Mouse (Mus musculus): ENCODE results near the gene Ear14. TPM values are rescaled to one million over a fixed set of nuclear protein-coding genes. Genes with fewer than 3 reads are reported as not detected.

Ear14 gene
- polyA plus RNA-seq, 1 experiment from 2014 or later = not detected

Other genes starting within 250 kb of the Ear14 start
- gene Pnp2, start 247.4 kb upstream of the Ear14 start, polyA plus RNA-seq (2016; fragmentation: Nextera tagmentation; extraction: Ambion mirVana) = 0.29 TPM in 1 of 2 replicates, not detected in the other
- not detected in 2 replicates for gene Rnase10, start 195.6 kb upstream of the Ear14 start, polyA plus RNA-seq (2016; fragmentation: Nextera tagmentation; extraction: Ambion mirVana)
- gene Rnase9, start 161.5 kb upstream of the Ear14 start, polyA plus RNA-seq (2016; fragmentation: Nextera tagmentation; extraction: Ambion mirVana) = not detected in 2 replicates
- gene Rnase11, start 153.2 kb upstream of the Ear14 start, polyA plus RNA-seq (2016; fragmentation: Nextera tagmentation; extraction: Ambion mirVana) = not detected in 2 replicates
- not detected in 2 replicates for gene Rnase12, start 145.7 kb upstream of the Ear14 start, polyA plus RNA-seq (2016; fragmentation: Nextera tagmentation; extraction: Ambion mirVana)
- gene Olfr750, start 129.0 kb upstream of the Ear14 start, polyA plus RNA-seq (2016; fragmentation: Nextera tagmentation; extraction: Ambion mirVana) = not detected in 2 replicates
- 17.8 and 18.9 TPM in 2 replicates for gene Rnase4, start 112.3 kb upstream of the Ear14 start, polyA plus RNA-seq (2016; fragmentation: Nextera tagmentation; extraction: Ambion mirVana)
- gene Ang, start 112.2 kb upstream of the Ear14 start, polyA plus RNA-seq (2016; fragmentation: Nextera tagmentation; extraction: Ambion mirVana) = 4.1 and 4.5 TPM in 2 replicates
- gene Eddm3b, start 89.0 kb upstream of the Ear14 start, polyA plus RNA-seq (2016; fragmentation: Nextera tagmentation; extraction: Ambion mirVana) = not detected in 2 replicates
- gene Rnase6, start 79.5 kb upstream of the Ear14 start, polyA plus RNA-seq (2016; fragmentation: Nextera tagmentation; extraction: Ambion mirVana) = 0.28 and 0.29 TPM in 2 replicates
- not detected in 2 replicates for gene Rnase1, start 56.6 kb upstream of the Ear14 start, polyA plus RNA-seq (2016; fragmentation: Nextera tagmentation; extraction: Ambion mirVana)
- not detected in 2 replicates for gene Rnase2b, start 41.1 kb upstream of the Ear14 start, polyA plus RNA-seq (2016; fragmentation: Nextera tagmentation; extraction: Ambion mirVana)
- not detected in 2 replicates for gene Ang2, start 4.2 kb upstream of the Ear14 start, polyA plus RNA-seq (2016; fragmentation: Nextera tagmentation; extraction: Ambion mirVana)
- not detected in 2 replicates for gene Rnase2a, start 52.7 kb downstream of the Ear14 start, polyA plus RNA-seq (2016; fragmentation: Nextera tagmentation; extraction: Ambion mirVana)
- gene Gm7247, start 158.4 kb downstream of the Ear14 start, polyA plus RNA-seq (2016; fragmentation: Nextera tagmentation; extraction: Ambion mirVana) = not detected in 2 replicates
- not detected in 2 replicates for gene Vmn2r88, start 207.4 kb downstream of the Ear14 start, polyA plus RNA-seq (2016; fragmentation: Nextera tagmentation; extraction: Ambion mirVana)
- gene Vmn2r89, start 248.5 kb downstream of the Ear14 start, polyA plus RNA-seq (2016; fragmentation: Nextera tagmentation; extraction: Ambion mirVana) = not detected in 2 replicates

Data from embryonic facial prominence, embryonic 12.5 days (tissue).